Mouse (Mus musculus): ENCODE measurements around the gene Zfp128. TPM values are rescaled to one million over a fixed set of nuclear protein-coding genes. Genes with fewer than 3 reads are reported as not detected.
"Not testable (repeated sequence)": the region's sequence is repeated elsewhere in the genome, so short reads cannot be mapped to it uniquely, and the experiment has no call there.

Zfp128 gene
- 3.3 and 3.7 TPM in 2 replicates for polyA plus RNA-seq (2015; fragmentation: Nextera tagmentation; extraction: Ambion mirVana)

GRCm38 (mm10) chr7:12880911-12881660, at the start of gene Zfp128:
Gene Zfp128 (plus strand): TSS chr7:12881177.
- H3K4me2 ChIP-seq (ENCODE audit: low read depth, low read length): peak within 1 kb of the TSS; percentile 72
- peak within 1 kb of the TSS; percentile 84 for H3K9ac ChIP-seq (ENCODE audit: low read length)
- peak; percentile 100 for ATAC-seq (ENCODE audit: insufficient read depth, low FRiP score)
- no peak within 1 kb of the TSS for H3K27ac ChIP-seq (ENCODE audit: low read length)
- under 1% methylated on average over 35 of the region's 35 CpGs for WGBS
- peaks cover 9% of the 10 kb centered on the region for H3K36me3 ChIP-seq (ENCODE audit: control insufficient read depth, insufficient read depth, low read length)
- no peaks in the 10 kb centered on the region for H3K9me3 ChIP-seq (replicated peaks; ENCODE audit: control insufficient read depth, low read length)
- peak within 1 kb of the TSS; percentile 75 for H3K4me3 ChIP-seq (replicated peaks; ENCODE audit: low read length)
- H3K4me1 ChIP-seq (ENCODE audit: control insufficient read depth, insufficient read depth, low read length): 0 out of 2 replicates have a peak, but pooled peaks cover 6% of the 10 kb centered on the region
- H3K27me3 ChIP-seq (ENCODE audit: control insufficient read depth, insufficient read depth, low read length): no peaks in the 10 kb centered on the region

DNA sequence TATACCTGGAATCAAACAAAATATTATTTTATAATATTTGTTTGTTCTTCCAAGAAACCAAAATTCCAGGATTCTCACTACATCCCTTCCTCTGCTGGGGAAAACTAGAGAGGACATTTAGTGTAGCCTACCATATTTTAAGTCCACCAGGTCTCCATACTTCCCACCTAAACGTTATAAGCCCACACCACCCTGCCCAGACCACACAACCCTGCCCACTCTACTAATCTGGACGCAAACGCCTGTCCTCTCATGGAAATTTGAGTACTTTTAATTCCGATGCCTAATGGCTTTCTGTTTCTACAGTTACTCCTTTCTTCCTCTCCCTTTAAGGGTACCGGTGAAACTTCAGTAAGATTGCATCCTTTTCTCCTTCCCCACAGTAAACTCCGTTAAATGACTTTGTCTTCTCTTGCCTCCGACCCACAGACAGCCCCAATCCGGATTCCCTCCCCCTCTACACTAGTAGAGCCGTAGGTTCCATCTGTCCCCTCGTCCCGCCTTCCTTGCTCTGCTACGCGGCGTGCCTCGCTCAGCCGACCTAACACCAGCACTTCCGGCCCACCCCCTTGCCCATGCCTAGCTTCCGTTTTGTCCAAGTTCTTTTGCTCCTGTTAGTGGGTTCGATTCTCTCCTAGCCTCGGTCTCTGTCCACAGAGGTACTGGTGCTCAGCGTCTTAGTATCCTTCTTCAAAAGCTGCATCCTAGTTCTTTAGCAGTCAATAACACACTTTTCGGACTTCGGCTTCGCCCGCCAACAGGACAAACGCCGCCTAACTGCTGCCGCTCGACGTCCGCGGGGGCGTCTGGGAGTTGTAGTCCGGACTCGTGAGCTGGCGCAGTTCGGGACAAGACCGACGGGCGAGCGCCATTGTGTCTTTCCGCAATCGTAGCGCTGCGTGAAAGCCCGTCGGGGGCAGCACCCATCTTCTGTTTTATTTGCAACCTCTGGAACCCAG, 46.5 kb upstream of the Zfp128 start, which contains the start of gene Zfp110:
Zfp110 (plus strand) TSS at position 600 of the 959 bp plus-strand sequence.
- Histone ChIP-seq H3K27ac (ENCODE audit: low read length) (peak within 1 kb of the TSS; percentile 83), H3K9me3 (replicated peaks; ENCODE audit: control insufficient read depth, low read length) (peaks cover 32% of the 10 kb centered on the region), H3K27me3 (ENCODE audit: control insufficient read depth, insufficient read depth, low read length) (no peaks in the 10 kb centered on the region), H3K4me2 (ENCODE audit: low read depth, low read length) (peak within 1 kb of the TSS; percentile 70), H3K4me1 (ENCODE audit: control insufficient read depth, insufficient read depth, low read length) (no peaks in the 10 kb centered on the region), H3K9ac (ENCODE audit: low read length) (peak within 1 kb of the TSS; percentile 82), H3K4me3 (replicated peaks; ENCODE audit: low read length) (peak within 1 kb of the TSS; percentile 75), H3K36me3 (ENCODE audit: control insufficient read depth, insufficient read depth, low read length) (peaks cover 34% of the 10 kb centered on the region)
- 2% methylated on average over 47 of the region's 47 CpGs for WGBS
- ATAC-seq (ENCODE audit: insufficient read depth, low FRiP score): peak; percentile 99

DNA sequence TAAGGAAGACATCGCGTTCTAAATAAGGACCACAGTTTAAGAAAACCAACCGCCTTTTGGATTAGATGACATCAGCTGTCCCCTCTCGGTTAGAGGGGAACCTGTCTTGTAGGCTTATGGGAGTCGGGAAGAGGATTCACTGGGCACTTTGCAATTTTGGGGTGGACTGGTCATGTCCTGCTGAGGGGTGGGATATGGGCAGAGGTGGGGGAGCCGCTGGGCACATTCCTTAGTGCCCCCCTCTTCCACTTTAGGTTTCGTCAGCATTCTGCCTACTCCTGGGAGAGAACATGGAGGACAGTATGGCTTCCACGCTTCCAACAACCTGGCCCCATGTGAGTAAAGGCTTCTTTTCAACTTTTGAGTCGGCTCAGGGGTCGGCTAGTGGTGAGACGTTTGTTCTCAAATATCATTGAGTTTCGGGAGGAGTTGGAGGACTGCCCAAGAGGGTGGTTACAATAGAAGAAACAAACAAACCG, 45.7 kb upstream of the Zfp128 start:
- Histone ChIP-seq H3K27me3 (ENCODE audit: control insufficient read depth, insufficient read depth, low read length) (no peaks in the 10 kb centered on the region), H3K4me1 (ENCODE audit: control insufficient read depth, insufficient read depth, low read length) (no peaks in the 10 kb centered on the region), H3K4me3 (replicated peaks; ENCODE audit: low read length) (peak overlapping the region; percentile 75), H3K36me3 (ENCODE audit: control insufficient read depth, insufficient read depth, low read length) (peaks cover 41% of the 10 kb centered on the region), H3K4me2 (ENCODE audit: low read depth, low read length) (peak overlapping the region; percentile 70), H3K9me3 (replicated peaks; ENCODE audit: control insufficient read depth, low read length) (peaks cover 37% of the 10 kb centered on the region), H3K27ac (ENCODE audit: low read length) (peak overlapping the region; percentile 83; the same call in 1 of the 2 replicates), H3K9ac (ENCODE audit: low read length) (peak overlapping the region; percentile 82)
- 30% methylated on average over 13 of the region's 13 CpGs for WGBS
- ATAC-seq (ENCODE audit: insufficient read depth, low FRiP score): peak; percentile 15; the same call in 1 of the 2 replicates

DNA sequence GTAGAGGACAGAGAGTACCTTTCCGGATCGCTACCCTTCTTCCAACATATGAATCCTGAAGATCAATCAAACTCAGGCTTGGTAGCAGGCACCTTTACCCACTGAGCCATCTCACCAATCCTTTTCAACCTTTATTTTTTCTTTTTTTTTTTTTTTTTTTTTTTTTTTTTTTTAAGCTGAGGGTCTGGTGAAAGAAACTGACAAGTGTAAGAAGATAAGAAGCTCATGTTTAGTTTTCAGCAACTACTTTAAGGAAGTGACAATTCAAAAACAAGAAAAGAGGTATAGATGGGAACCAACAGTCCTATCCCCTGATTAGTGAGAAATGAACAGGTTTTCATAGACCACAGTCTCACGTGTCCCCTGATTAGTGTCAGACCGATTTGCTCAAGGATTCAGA, 45.2 kb upstream of the Zfp128 start:
- peaks cover 40% of the 10 kb centered on the region for H3K9me3 ChIP-seq (replicated peaks; ENCODE audit: control insufficient read depth, low read length)
- 93% methylated on average over 4 of the region's 4 CpGs for WGBS
- no peaks in the 10 kb centered on the region for H3K4me1 ChIP-seq (ENCODE audit: control insufficient read depth, insufficient read depth, low read length)
- no peak overlapping the region for H3K9ac ChIP-seq (ENCODE audit: low read length)
- H3K27me3 ChIP-seq (ENCODE audit: control insufficient read depth, insufficient read depth, low read length): no peaks in the 10 kb centered on the region
- no peak overlapping the region for H3K27ac ChIP-seq (ENCODE audit: low read length)
- peak overlapping the region; percentile 70 for H3K4me2 ChIP-seq (ENCODE audit: low read depth, low read length)
- peak overlapping the region; percentile 75 for H3K4me3 ChIP-seq (replicated peaks; ENCODE audit: low read length)
- ATAC-seq (ENCODE audit: insufficient read depth, low FRiP score): no peak
- H3K36me3 ChIP-seq (ENCODE audit: control insufficient read depth, insufficient read depth, low read length): peaks cover 46% of the 10 kb centered on the region

DNA sequence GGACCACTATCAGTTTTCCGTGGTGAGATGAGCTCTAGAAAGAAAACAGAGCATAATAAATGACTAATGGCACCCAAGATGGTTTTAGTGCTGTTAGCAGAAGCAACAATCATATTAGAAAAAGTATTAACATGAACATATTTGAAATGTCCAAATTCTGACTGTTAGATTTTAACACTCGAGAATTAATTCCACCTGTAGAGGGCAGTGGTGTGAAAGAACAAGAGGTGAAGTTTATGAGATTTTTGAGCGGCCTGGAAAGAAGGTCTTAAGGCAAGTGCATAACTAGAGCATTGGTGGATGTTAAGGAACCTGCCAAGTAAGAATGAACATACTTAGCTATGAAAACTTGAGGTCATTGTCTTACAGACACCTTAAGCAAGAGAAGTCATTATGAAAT, 6.7 kb upstream of the Zfp128 start:
- Histone ChIP-seq H3K4me2 (ENCODE audit: low read depth, low read length) (no peak overlapping the region), H3K27ac (ENCODE audit: low read length) (no peak overlapping the region)

GRCm38 (mm10) chr7:12880036-12880435, 941 bp upstream of the Zfp128 start:
- H3K4me3 ChIP-seq (replicated peaks; ENCODE audit: low read length): no peak overlapping the region

More for the DNA sequence above, 6.7 kb upstream of the Zfp128 start:
- no peak overlapping the region for H3K9ac ChIP-seq (ENCODE audit: low read length)
- H3K4me3 ChIP-seq (replicated peaks; ENCODE audit: low read length): no peak overlapping the region
- 21% methylated on average over 3 of the region's 3 CpGs for WGBS
- H3K9me3 ChIP-seq (replicated peaks; ENCODE audit: control insufficient read depth, low read length): no peaks in the 10 kb centered on the region
- ATAC-seq (ENCODE audit: insufficient read depth, low FRiP score): no peak
- H3K4me1 ChIP-seq (ENCODE audit: control insufficient read depth, insufficient read depth, low read length): no peaks in the 10 kb centered on the region
- H3K36me3 ChIP-seq (ENCODE audit: control insufficient read depth, insufficient read depth, low read length): no peaks in the 10 kb centered on the region
- H3K27me3 ChIP-seq (ENCODE audit: control insufficient read depth, insufficient read depth, low read length): no peaks in the 10 kb centered on the region

DNA sequence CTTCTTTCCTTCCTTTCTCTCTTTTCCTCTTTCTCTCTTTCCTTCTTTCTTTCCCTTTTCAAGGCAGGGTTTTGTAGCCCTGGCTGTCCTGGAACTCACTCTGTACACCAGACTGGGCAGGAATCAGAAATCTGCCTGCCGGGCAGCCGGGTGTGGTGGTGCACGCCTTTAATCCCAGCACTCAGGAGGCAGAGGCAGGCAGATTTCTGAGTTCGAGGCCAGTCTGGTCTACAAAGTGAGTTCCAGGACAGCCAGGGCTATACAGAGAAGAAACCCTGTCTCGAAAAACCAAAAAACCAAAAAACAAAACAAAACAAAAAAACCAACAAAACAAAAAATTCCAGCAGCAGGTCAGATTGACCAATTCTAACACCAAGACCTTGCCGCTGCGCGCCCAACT, 480 bp upstream of the Zfp128 start:
- H3K4me1 ChIP-seq (ENCODE audit: control insufficient read depth, insufficient read depth, low read length); ATAC-seq (ENCODE audit: insufficient read depth, low FRiP score); H3K9me3 ChIP-seq (replicated peaks; ENCODE audit: control insufficient read depth, low read length); H3K36me3 ChIP-seq (ENCODE audit: control insufficient read depth, insufficient read depth, low read length); H3K27me3 ChIP-seq (ENCODE audit: control insufficient read depth, insufficient read depth, low read length); H3K27ac ChIP-seq (ENCODE audit: low read length): not testable (repeated sequence)
- WGBS: 48% methylated on average over 8 of the region's 8 CpGs
- Histone ChIP-seq H3K4me2 (ENCODE audit: low read depth, low read length) (peak overlapping the region; percentile 72), H3K9ac (ENCODE audit: low read length) (peak overlapping the region; percentile 84), H3K4me3 (replicated peaks; ENCODE audit: low read length) (peak overlapping the region; percentile 75)

More at GRCm38 (mm10) chr7:12880036-12880435, 941 bp upstream of the Zfp128 start:
- 0 out of 2 replicates have a peak, but pooled peaks cover 6% of the 10 kb centered on the region for H3K4me1 ChIP-seq (ENCODE audit: control insufficient read depth, insufficient read depth, low read length)
- no peaks in the 10 kb centered on the region for H3K9me3 ChIP-seq (replicated peaks; ENCODE audit: control insufficient read depth, low read length)
- H3K27me3 ChIP-seq (ENCODE audit: control insufficient read depth, insufficient read depth, low read length): no peaks in the 10 kb centered on the region
- no peak overlapping the region for H3K27ac ChIP-seq (ENCODE audit: low read length)
- H3K4me2 ChIP-seq (ENCODE audit: low read depth, low read length): no peak overlapping the region
- no peak overlapping the region for H3K9ac ChIP-seq (ENCODE audit: low read length)
- H3K36me3 ChIP-seq (ENCODE audit: control insufficient read depth, insufficient read depth, low read length): peaks cover 4% of the 10 kb centered on the region; the same call in 1 of the 2 replicates
- no peak for ATAC-seq (ENCODE audit: insufficient read depth, low FRiP score)

- Histone ChIP-seq H3K4me1 (ENCODE audit: control insufficient read depth, insufficient read depth, low read length) (0 out of 2 replicates have a peak, but pooled peaks cover 2% of the 10 kb centered on the region), H3K27me3 (ENCODE audit: control insufficient read depth, insufficient read depth, low read length) (no peaks in the 10 kb centered on the region), H3K4me2 (ENCODE audit: low read depth, low read length) (no peak overlapping the region), H3K36me3 (ENCODE audit: control insufficient read depth, insufficient read depth, low read length) (peaks cover 26% of the 10 kb centered on the region), H3K4me3 (replicated peaks; ENCODE audit: low read length) (no peak overlapping the region), H3K27ac (ENCODE audit: low read length) (no peak overlapping the region), H3K9ac (ENCODE audit: low read length) (no peak overlapping the region), H3K9me3 (replicated peaks; ENCODE audit: control insufficient read depth, low read length) (no peaks in the 10 kb centered on the region)
- no peak for ATAC-seq (ENCODE audit: insufficient read depth, low FRiP score)
- whole genome bisulfite sequencing: 88% methylated on average over 12 of the region's 12 CpGs
These were observed 5.7 kb downstream of the Zfp128 start for GRCm38 (mm10) chr7:12886563-12887266.
